Mouse (Mus musculus) myocyte (in vitro differentiated cells): ENCODE data around the gene Cfdp1.

Source experiments
- CEBPB ChIP-seq: IDR thresholded peaks from 2 replicates; pipeline ENCODE4 v1.6.1; 2011; ENCODE audit warnings: mild to moderate bottlenecking, moderate library complexity; ENCODE audit not compliant: poor library complexity, insufficient read depth, severe bottlenecking
- E2F4 ChIP-seq: IDR thresholded peaks from one replicate; pipeline ENCODE4 v1.6.1; 2011; ENCODE audit warnings: mild to moderate bottlenecking, control low read depth, moderate library complexity; ENCODE audit not compliant: insufficient read depth
- MAX ChIP-seq: IDR thresholded peaks from one replicate; pipeline ENCODE4 v1.6.1; 2011; ENCODE audit warnings: low read depth, mild to moderate bottlenecking, control low read depth
- MYOD1 ChIP-seq, 3 experiments: IDR thresholded peaks; one replicate each; pipeline ENCODE4 v1.6.1; 2011; ENCODE audit warnings: control low read depth in 2 of 3, low read depth in 2 of 3, mild to moderate bottlenecking in 2 of 3, moderate library complexity in 1 of 3; ENCODE audit not compliant: insufficient read length in 2 of 3, control insufficient read depth in 1 of 3
- MYOG ChIP-seq, 3 experiments: IDR thresholded peaks; one replicate each; pipeline ENCODE4 v1.6.1; 2011; ENCODE audit warnings: control low read depth in 2 of 3, low read depth in 2 of 3, mild to moderate bottlenecking in 2 of 3; ENCODE audit not compliant: insufficient read length in 2 of 3, control insufficient read depth in 1 of 3, insufficient read depth in 1 of 3
- POLR2A ChIP-seq: IDR thresholded peaks from one replicate; pipeline ENCODE4 v1.6.1; 2011; ENCODE audit warnings: low read depth, mild to moderate bottlenecking, control low read depth, moderate library complexity; ENCODE audit not compliant: insufficient read length
- POLR2AphosphoS2 ChIP-seq: IDR thresholded peaks from one replicate; pipeline ENCODE4 v1.6.1; 2011; ENCODE audit warnings: low read depth, control low read depth; ENCODE audit not compliant: insufficient read length
- REST ChIP-seq: IDR thresholded peaks from one replicate; pipeline ENCODE4 v1.6.1; 2011; ENCODE audit warnings: mild to moderate bottlenecking, control low read depth, moderate library complexity; ENCODE audit not compliant: insufficient read depth, insufficient read length
- SRF ChIP-seq: IDR thresholded peaks from one replicate; pipeline ENCODE4 v1.6.1; 2011; ENCODE audit warnings: low read depth; ENCODE audit not compliant: control insufficient read depth, insufficient read length
- TCF12 ChIP-seq: IDR thresholded peaks from one replicate; pipeline ENCODE4 v1.6.1; 2011; ENCODE audit warnings: mild to moderate bottlenecking, control low read depth; ENCODE audit not compliant: poor library complexity, insufficient read depth, severe bottlenecking
- TCF3 ChIP-seq: IDR thresholded peaks from one replicate; pipeline ENCODE4 v1.6.1; 2011; ENCODE audit warnings: low read depth, control low read depth; ENCODE audit not compliant: insufficient read length
- USF1 ChIP-seq: IDR thresholded peaks from one replicate; pipeline ENCODE4 v1.6.1; 2011; ENCODE audit warnings: low read depth, mild to moderate bottlenecking, control low read depth, moderate library complexity

- TF ChIP-seq E2F4 (no peak), POLR2A (no peak), USF1 (no peak), CEBPB (no peak), POLR2AphosphoS2 (no peak), MAX (no peak), TCF12 (no peak), TCF3 (no peak), MYOG (IDR thresholded peaks at IDR 0.05; ENCODE audit: control insufficient read depth in 1 of 3, insufficient read depth in 1 of 3, insufficient read length in 2 of 3, low read depth in 2 of 3) (no peak), SRF (no peak), MYOD1 (IDR thresholded peaks at IDR 0.05; ENCODE audit: control insufficient read depth in 1 of 3, insufficient read length in 2 of 3, low read depth in 2 of 3) (no peak), REST (no peak)
Measured at GRCm38 (mm10) chr8:111865857-111866256, 11.8 kb upstream of the Cfdp1 start.
